In the genomic region with DNA sequence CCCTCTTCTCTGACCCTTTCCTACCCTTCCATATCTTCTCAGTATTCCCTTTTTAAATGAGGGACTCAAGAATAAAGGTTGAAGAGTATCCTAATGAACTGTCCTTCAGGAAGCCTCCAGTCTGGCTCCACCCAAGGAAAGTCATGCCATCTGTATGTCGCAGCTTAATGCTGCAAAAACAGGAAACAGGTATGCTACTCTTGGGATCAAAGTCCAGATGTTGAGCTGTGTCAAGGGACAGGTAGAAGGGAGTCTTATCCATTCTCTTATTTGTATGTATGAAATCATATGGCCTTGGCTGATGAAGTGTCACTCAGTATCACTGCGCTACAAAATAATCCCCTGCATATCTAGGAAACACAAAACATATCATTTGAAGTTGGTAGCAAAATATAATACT, we compare ENCODE assay signal across 14 mouse cellular contexts.
"Had no signal": no experiment of that assay in that cellular context is flagged by ENCODE, and none has a peak within 500 bp of the region (broad histone marks: within the 10 kb centered on the region; RNA-seq: fewer than 3 reads in every experiment).

No protein-coding gene starts in this region.

- H3K4me1 ChIP-seq: midbrain, embryonic 13.5 days; midbrain, embryonic 15.5 days; neural tube, embryonic 12.5 days had no signal

- DNase-seq: lung, adult 18-20 months; lung, embryonic 14.5 days; lung, postnatal 10 days; lung, postnatal 4 days; right cerebral cortex, postnatal 14 days; thymus, adult 2 months; thymus, postnatal 25 days; thymus, postnatal 4 days had no signal

- H3K9me3 ChIP-seq: megakaryocyte, embryonic 14.5 days; midbrain, embryonic 13.5 days; midbrain, embryonic 15.5 days; neural tube, embryonic 12.5 days had no signal

- H3K27me3 ChIP-seq: megakaryocyte, embryonic 14.5 days; midbrain, embryonic 13.5 days; midbrain, embryonic 15.5 days; neural tube, embryonic 12.5 days had no signal

- H3K9ac ChIP-seq: liver, embryonic 14.5 days; lung, embryonic 14.5 days; midbrain, embryonic 13.5 days; midbrain, embryonic 15.5 days; neural tube, embryonic 12.5 days had no signal

- H3K36me3 ChIP-seq: midbrain, embryonic 13.5 days; midbrain, embryonic 15.5 days; neural tube, embryonic 12.5 days had no signal

- H3K4me3 ChIP-seq: megakaryocyte, embryonic 14.5 days; midbrain, embryonic 13.5 days; midbrain, embryonic 15.5 days; neural tube, embryonic 12.5 days had no signal

- ATAC-seq: midbrain, embryonic 13.5 days; midbrain, embryonic 15.5 days had no signal

- H3K4me2 ChIP-seq: lung, embryonic 14.5 days; midbrain, embryonic 11.5 days; midbrain, embryonic 13.5 days; midbrain, embryonic 15.5 days; neural tube, embryonic 12.5 days had no signal

- H3K27ac ChIP-seq: liver, embryonic 14.5 days; midbrain, embryonic 13.5 days; midbrain, embryonic 15.5 days; neural tube, embryonic 12.5 days had no signal
